Mouse (Mus musculus) lung, embryonic 14.5 days (tissue): ENCODE data around the gene Gm49450. TPM values are rescaled to one million over a fixed set of nuclear protein-coding genes. Genes with fewer than 3 reads are reported as not detected.
A peak's percentile ranks its signal among the peaks of the same experiment; 100 is the strongest.
"Not testable (repeated sequence)": the region's sequence is repeated elsewhere in the genome, so short reads cannot be mapped to it uniquely, and the experiment has no call there.

Experiments used
- ATAC-seq: fragments of 200-750 bp; cut with Nextera tagmentation; 2 replicates; pipeline ENCODE4 v1.8.0; 2017; ENCODE audit warnings: mild to moderate bottlenecking, moderate TSS enrichment, moderate library complexity; ENCODE audit not compliant: insufficient read depth
- DNase-seq: peaks from one replicate; pipeline ENCODE4 v3.0.0-alpha.2; 2015
- H3K27ac ChIP-seq: fragments of 300-500 bp; sonication (generic); 2 replicates; pipeline ENCODE4 v1.5.1; 2014; ENCODE audit warnings: low read depth, mild to moderate bottlenecking, moderate library complexity
- H3K27me3 ChIP-seq: fragments of 300-500 bp; sonication (generic); 2 replicates; pipeline ENCODE4 v1.6.1; 2014; ENCODE audit warnings: low read length, control low read depth; ENCODE audit not compliant: insufficient read depth
- H3K36me3 ChIP-seq: fragments of 300-500 bp; sonication (generic); 2 replicates; pipeline ENCODE4 v1.6.1; 2014; ENCODE audit warnings: control low read depth; ENCODE audit not compliant: insufficient read depth
- H3K4me1 ChIP-seq: fragments of 300-500 bp; sonication (generic); 2 replicates; pipeline ENCODE4 v1.6.1; 2014; ENCODE audit warnings: antibody characterized with exemption, control low read depth; ENCODE audit not compliant: insufficient read depth
- H3K4me2 ChIP-seq: fragments of 300-500 bp; sonication (generic); 2 replicates; pipeline ENCODE4 v1.6.1; 2014; ENCODE audit warnings: mild to moderate bottlenecking
- H3K4me3 ChIP-seq: fragments of 300-500 bp; sonication (generic); 2 replicates; pipeline ENCODE4 v1.5.1; 2014; ENCODE audit warnings: low read depth, low read length
- H3K9ac ChIP-seq: fragments of 300-500 bp; sonication (generic); 2 replicates; pipeline ENCODE4 v1.6.1; 2014
- H3K9me3 ChIP-seq: fragments of 300-500 bp; sonication (generic); 2 replicates; pipeline ENCODE4 v1.6.1; 2016; ENCODE audit warnings: low read depth, low read length, control low read depth
- CTCF ChIP-seq: IDR thresholded peaks from 2 replicates; pipeline ENCODE4 v1.5.1; 2016; ENCODE audit warnings: antibody characterized with exemption, low read depth
- WGBS: fragments of 180-500 bp; shearing (Covaris S2); extraction: QIAGEN DNeasy Blood & Tissue Kit; methylation state at CpG from one replicate; pipeline ENCODE4 v1.1.7; 2014; 5-methylcytosine and 5-hydroxymethylcytosine counted together
- polyA plus RNA-seq: library from polyadenylated mRNA; unstranded; fragments of >200 nt; fragmentation: Nextera tagmentation; extraction: Ambion mirVana; gene quantifications from 2 replicates; pipeline ENCODE4 v1.2.1, GENCODE M21; 2014

Gm49450 gene
- polyA plus RNA-seq, 1 experiment from 2014 or later, result not detected

GRCm38 (mm10) chr15:98976763-98977758, 23.7 kb upstream of the Gm49450 start:
- Histone ChIP-seq H3K27me3 (no peaks in the 10 kb centered on the region), H3K27ac (peak overlapping the region; percentile 71), H3K4me3 (no peak overlapping the region), H3K9me3 (no peaks in the 10 kb centered on the region), H3K36me3 (no peaks in the 10 kb centered on the region), H3K4me2 (peak overlapping the region; percentile 38; the same call in 1 of the 2 replicates), H3K9ac (no peak overlapping the region; the same call in 1 of the 2 replicates), H3K4me1 (peaks cover 11% of the 10 kb centered on the region)
- 56% methylated on average over 21 of the region's 21 CpGs for WGBS
- TF ChIP-seq CTCF, result no peak
- ATAC-seq (no peak), DNase-seq (peak; percentile 47)

DNA sequence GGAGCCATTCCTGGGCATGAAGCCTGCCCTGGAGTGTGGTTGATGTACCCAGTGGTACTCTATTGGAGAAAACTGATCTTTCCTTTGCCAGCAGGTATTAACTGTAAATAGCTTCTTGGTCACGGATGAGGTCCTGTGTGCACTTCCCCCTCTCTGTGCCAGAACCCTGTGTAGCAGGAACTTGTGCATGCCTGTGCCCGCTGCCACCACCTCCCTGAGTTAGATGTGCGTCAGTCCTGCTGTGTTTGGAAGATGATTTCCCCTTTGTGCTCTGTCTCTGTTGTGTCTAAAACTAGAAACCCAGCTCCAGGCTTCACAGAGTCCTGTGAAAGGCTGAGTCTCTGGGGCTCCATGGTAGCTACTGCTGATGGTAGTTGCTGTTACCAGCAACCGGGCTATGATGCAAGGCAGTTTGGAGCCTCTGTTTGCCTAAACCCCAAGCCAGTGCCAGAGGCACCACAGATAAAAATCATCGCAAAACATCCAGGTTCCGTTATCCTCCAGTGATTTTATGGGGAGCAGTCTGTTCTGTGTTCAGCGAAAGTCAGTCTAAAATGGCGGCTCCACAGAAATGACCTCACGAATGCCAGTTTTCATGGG, 19.8 kb upstream of the Gm49450 start:
- no peak overlapping the region for H3K4me2 ChIP-seq

GRCm38 (mm10) chr15:98971576-98972320, 18.4 kb upstream of the Gm49450 start:
- 62% methylated on average over 15 of the region's 15 CpGs for WGBS
- ATAC-seq, H3K36me3 ChIP-seq, DNase-seq, H3K9ac ChIP-seq, H3K4me3 ChIP-seq, H3K27me3 ChIP-seq, H3K27ac ChIP-seq, H3K9me3 ChIP-seq, H3K4me2 ChIP-seq: not testable (repeated sequence)
- H3K4me1 ChIP-seq, result peaks cover 13% of the 10 kb centered on the region

More for the DNA sequence above, 19.8 kb upstream of the Gm49450 start:
- Histone ChIP-seq H3K9ac (no peak overlapping the region), H3K4me3 (no peak overlapping the region), H3K27me3 (no peaks in the 10 kb centered on the region), H3K27ac (no peak overlapping the region), H3K4me1 (peaks cover 23% of the 10 kb centered on the region), H3K9me3 (no peaks in the 10 kb centered on the region), H3K36me3 (no peaks in the 10 kb centered on the region)
- no peak for TF ChIP-seq CTCF
- DNase-seq (no peak), ATAC-seq (no peak)
- WGBS, result 81% methylated on average over 9 of the region's 9 CpGs

- Histone ChIP-seq H3K4me1 (peaks cover 13% of the 10 kb centered on the region), H3K9me3 (no peaks in the 10 kb centered on the region), H3K4me2 (no peak overlapping the region), H3K36me3 (no peaks in the 10 kb centered on the region), H3K4me3 (no peak overlapping the region), H3K27ac (no peak overlapping the region), H3K27me3 (no peaks in the 10 kb centered on the region), H3K9ac (no peak overlapping the region)
- whole genome bisulfite sequencing, result 26% methylated on average over 4 of the region's 4 CpGs
- ATAC-seq (no peak), DNase-seq (peak; percentile 47)
- TF ChIP-seq CTCF, result no peak
Measured at GRCm38 (mm10) chr15:98971111-98971510, 17.8 kb upstream of the Gm49450 start.

DNA sequence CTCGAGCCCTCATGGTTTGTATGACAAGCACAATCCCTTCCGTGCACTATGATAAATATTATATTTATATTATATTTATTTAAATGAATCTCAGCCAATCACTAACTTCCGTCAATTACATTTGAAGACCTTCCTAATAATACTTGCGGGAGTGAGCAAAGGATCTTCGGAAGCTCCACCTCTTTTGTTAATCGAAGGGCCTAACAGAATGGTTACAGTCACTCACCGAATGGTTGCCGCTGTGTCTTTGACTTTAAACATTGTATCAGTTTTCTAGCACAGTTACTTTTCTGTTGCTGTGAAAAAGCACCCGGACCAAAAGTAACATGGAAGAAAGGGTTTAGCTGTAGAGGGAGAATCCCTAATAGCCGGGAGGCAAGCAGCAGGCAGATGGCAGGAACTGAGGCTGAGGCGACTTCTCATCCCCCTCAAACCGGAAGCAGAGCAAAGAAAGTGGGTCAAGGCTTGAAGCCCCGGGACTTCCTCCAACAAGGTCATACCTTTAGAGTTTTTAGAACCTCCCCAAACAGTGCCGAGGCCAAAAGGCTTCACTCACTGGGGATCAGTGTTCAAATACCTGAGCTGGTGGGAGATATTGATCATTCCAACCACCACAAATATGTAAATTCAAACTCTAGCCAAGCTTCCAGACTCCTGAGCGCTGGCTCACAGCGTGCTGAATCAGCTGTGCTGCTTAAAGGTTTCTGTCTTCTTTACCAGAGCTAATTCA, 16.2 kb upstream of the Gm49450 start:
- peaks cover 13% of the 10 kb centered on the region for H3K4me1 ChIP-seq
- 16% methylated on average over 16 of the region's 16 CpGs for WGBS
- peak overlapping the region; percentile 31 for H3K4me2 ChIP-seq
- no peak for TF ChIP-seq CTCF
- no peaks in the 10 kb centered on the region for H3K9me3 ChIP-seq
- H3K27ac ChIP-seq, result peak overlapping the region; percentile 68
- H3K36me3 ChIP-seq, result no peaks in the 10 kb centered on the region
- DNase-seq (peak; percentile 59), ATAC-seq (no peak)
- H3K4me3 ChIP-seq, result no peak overlapping the region
- H3K27me3 ChIP-seq, result no peaks in the 10 kb centered on the region
- H3K9ac ChIP-seq, result peak overlapping the region; percentile 17; the same call in 1 of the 2 replicates

- Histone ChIP-seq H3K27ac (peak overlapping the region; percentile 68), H3K4me3 (no peak overlapping the region), H3K9ac (no peak overlapping the region), H3K4me2 (peak overlapping the region; percentile 31), H3K4me1 (peaks cover 13% of the 10 kb centered on the region), H3K9me3 (no peaks in the 10 kb centered on the region), H3K27me3 (no peaks in the 10 kb centered on the region), H3K36me3 (no peaks in the 10 kb centered on the region)
- ATAC-seq, result peak; percentile 83
- TF ChIP-seq CTCF, result no peak
- 9% methylated on average over 12 of the region's 12 CpGs for WGBS
- DNase-seq, result peak; percentile 91
Measured at GRCm38 (mm10) chr15:98968701-98969371, 15.5 kb upstream of the Gm49450 start.
